ENCODE assay signal across 8 mouse cellular contexts in genomic region chr9:95406571-95407561, GRCm38 (mm10). TPM values are rescaled to one million over a fixed set of nuclear protein-coding genes. Genes with fewer than 3 reads are reported as not detected.
A peak's percentile ranks its signal among the peaks of the same experiment; 100 is the strongest.
DNase-seq lines count a peak whose midpoint lies in the region; ATAC-seq and TF ChIP-seq lines count a peak whose summit lies in the region.

Chst2 (minus strand) TSS chr9:95406722.

- peak within 1 kb of the TSS; percentile 94 for H3K4me2 ChIP-seq in forebrain, postnatal 0 days (ENCODE audit: low read depth)
- peak within 1 kb of the TSS; percentile 75 for H3K4me2 ChIP-seq in liver, postnatal 0 days (ENCODE audit: low read depth, low read length)
- peak within 1 kb of the TSS; percentile 88 for H3K4me2 ChIP-seq in neural tube, embryonic 15.5 days

- DNase-seq in CD8-positive naive resting alpha-beta T cell, adult 2 months (ENCODE audit: low read depth in 2 of 2, low spot score in 2 of 2), result peak; percentile 13 to 14
- DNase-seq in cerebellum, adult 11-12 months, result peak; percentile 80
- peak; percentile 91 for DNase-seq in forebrain, postnatal 0 days
- DNase-seq in heart, postnatal 36 days, result peak; percentile 81 to 87
- peak; percentile 90 to 94 for DNase-seq in layer of hippocampus, adult 18-20 months (ENCODE audit: low spot score in 2 of 2)
- DNase-seq in liver, postnatal 0 days, result peak; percentile 49
- peak; percentile 52 to 70 for DNase-seq in thymus, postnatal 10 days (ENCODE audit: low spot score in 2 of 2)

- no peak for TF ChIP-seq EP300 in liver, postnatal 0 days (IDR thresholded peaks at IDR 0.05; ENCODE audit: low read depth)

- no peaks in the 10 kb centered on the region for H3K9me3 ChIP-seq in forebrain, postnatal 0 days (ENCODE audit: low read length)
- no peaks in the 10 kb centered on the region for H3K9me3 ChIP-seq in liver, postnatal 0 days (ENCODE audit: low read length)
- H3K9me3 ChIP-seq in neural tube, embryonic 15.5 days (replicated peaks), result no peaks in the 10 kb centered on the region

- intact Hi-C loops in heart, postnatal 36 days (cut with DNase I), result loop anchor here (5.0 kb wide), 2 partner anchors 220 to 670 kb away; no protein-coding TSS in a partner anchor

- WGBS in forebrain, postnatal 0 days, result under 1% methylated on average over 102 of the region's 102 CpGs
- under 1% methylated on average over 91 of the region's 102 CpGs for WGBS in liver, postnatal 0 days (ENCODE audit: insufficient replicate concordance)
- WGBS in neural tube, embryonic 15.5 days, result under 1% methylated on average over 93 of the region's 102 CpGs

- H3K27me3 ChIP-seq in forebrain, postnatal 0 days (ENCODE audit: insufficient read depth, low read length), result no peaks in the 10 kb centered on the region
- peaks cover 60% of the 10 kb centered on the region for H3K27me3 ChIP-seq in liver, postnatal 0 days (ENCODE audit: insufficient read depth, low read length)
- H3K27me3 ChIP-seq in neural tube, embryonic 15.5 days (replicated peaks), result no peaks in the 10 kb centered on the region; the same call in 1 of the 2 replicates

- TF ChIP-seq CTCF in forebrain, postnatal 0 days (IDR thresholded peaks at IDR 0.05; ENCODE audit: low read depth), result peak; percentile 35
- TF ChIP-seq CTCF in liver, postnatal 0 days (IDR thresholded peaks at IDR 0.05; ENCODE audit: low read depth), result no peak

- H3K36me3 ChIP-seq in forebrain, postnatal 0 days (ENCODE audit: insufficient read depth), result no peaks in the 10 kb centered on the region; the same call in 1 of the 2 replicates
- no peaks in the 10 kb centered on the region for H3K36me3 ChIP-seq in liver, postnatal 0 days (replicated peaks; ENCODE audit: insufficient read depth, low read length)
- no peaks in the 10 kb centered on the region for H3K36me3 ChIP-seq in neural tube, embryonic 15.5 days

- peak within 1 kb of the TSS; percentile 79 for H3K4me3 ChIP-seq in forebrain, postnatal 0 days (ENCODE audit: low read depth, low read length)
- H3K4me3 ChIP-seq in liver, postnatal 0 days (ENCODE audit: low read depth, low read length), result peak within 1 kb of the TSS; percentile 53
- peak within 1 kb of the TSS; percentile 77 for H3K4me3 ChIP-seq in neural tube, embryonic 15.5 days (replicated peaks)

- H3K27ac ChIP-seq in forebrain, postnatal 0 days (ENCODE audit: low read depth, low read length), result peak within 1 kb of the TSS; percentile 88
- H3K27ac ChIP-seq in liver, postnatal 0 days (ENCODE audit: low read depth), result 0 out of 2 replicates have a peak within 1 kb of the TSS, but pooled peaks have one; percentile 12
- H3K27ac ChIP-seq in neural tube, embryonic 15.5 days (replicated peaks), result peak within 1 kb of the TSS; percentile 85

- H3K9ac ChIP-seq in forebrain, postnatal 0 days, result peak within 1 kb of the TSS; percentile 85
- H3K9ac ChIP-seq in liver, postnatal 0 days (replicated peaks), result peak within 1 kb of the TSS; percentile 16; the same call in 1 of the 2 replicates
- peak within 1 kb of the TSS; percentile 76 for H3K9ac ChIP-seq in neural tube, embryonic 15.5 days (replicated peaks)

- ATAC-seq in forebrain, postnatal 0 days, result peak; percentile 94
- peak; percentile 70 for ATAC-seq in liver, postnatal 0 days
- ATAC-seq in neural tube, embryonic 15.5 days (ENCODE audit: low FRiP score), result peak; percentile 92

- H3K4me1 ChIP-seq in forebrain, postnatal 0 days (ENCODE audit: insufficient read depth), result peaks cover 6% of the 10 kb centered on the region; the same call in 1 of the 2 replicates
- H3K4me1 ChIP-seq in liver, postnatal 0 days (ENCODE audit: insufficient read depth), result peaks cover 15% of the 10 kb centered on the region; the same call in 1 of the 2 replicates
- peaks cover 25% of the 10 kb centered on the region for H3K4me1 ChIP-seq in neural tube, embryonic 15.5 days

RNA-seq across cellular contexts. Expression of gene Chst2, which starts in this region (rescaled TPM):
- total RNA-seq in forebrain, postnatal 0 days (2014; rRNA removed), result 58.6 and 68.2 TPM in 2 replicates
- 17.9 and 35.9 TPM in 2 replicates for polyA plus RNA-seq in forebrain, postnatal 0 days (2015; fragmentation: Nextera tagmentation; extraction: Ambion mirVana)
- 1 to 10 TPM; 1.1 to 1.4 TPM for total RNA-seq in heart, postnatal 36 days (2021)
- total RNA-seq in layer of hippocampus, adult 18-20 months (2021), result 100 to 1,000 TPM in 1 of 2 experiments, 10 to 100 TPM in 1; 96.8 to 103 TPM
- 0.29 and 0.49 TPM in 2 replicates for polyA plus RNA-seq in liver, postnatal 0 days (2015; fragmentation: Nextera tagmentation; extraction: Ambion mirVana)
- polyA plus RNA-seq in neural tube, embryonic 15.5 days (2015; fragmentation: Nextera tagmentation; extraction: Ambion mirVana), result 14.6 and 15.9 TPM in 2 replicates

Comparison
In these comparisons a context has a peak if more than half of its experiments do, and no peak if none do; other contexts are left out.
1. Peak in every context shown above with its lines: DNase-seq, ATAC-seq, H3K4me3 ChIP-seq and H3K27ac ChIP-seq.
2. RNA of gene Chst2 (total RNA-seq): 96.8 to 103 TPM in layer of hippocampus, adult 18-20 months and 58.6 to 68.2 TPM in forebrain, postnatal 0 days; 1.1 to 1.4 TPM in heart, postnatal 36 days; every median in the first group is over 10 times any median in the second.
3. RNA of gene Chst2 (polyA plus RNA-seq): 17.9 to 35.9 TPM in forebrain, postnatal 0 days and 14.6 to 15.9 TPM in neural tube, embryonic 15.5 days; 0.29 to 0.49 TPM in liver, postnatal 0 days; every median in the first group is over 10 times any median in the second.
4. Peak in DNase-seq, ATAC-seq, H3K4me3 ChIP-seq, H3K27ac ChIP-seq, H3K9ac ChIP-seq and H3K4me2 ChIP-seq in liver, postnatal 0 days; RNA of the gene not detected or under 1 TPM.
5. DNase-seq: peak in every context shown above with its lines; median percentile 92 in layer of hippocampus, adult 18-20 months; 91 in forebrain, postnatal 0 days; 84 in heart, postnatal 36 days; 80 in cerebellum, adult 11-12 months; 61 in thymus, postnatal 10 days; 49 in liver, postnatal 0 days; 14 in CD8-positive naive resting alpha-beta T cell, adult 2 months.
6. H3K27ac ChIP-seq: peak in every context shown above with its lines; median percentile 88 in forebrain, postnatal 0 days; 85 in neural tube, embryonic 15.5 days; 12 in liver, postnatal 0 days.
7. H3K9ac ChIP-seq: peak in every context shown above with its lines; median percentile 85 in forebrain, postnatal 0 days; 76 in neural tube, embryonic 15.5 days; 16 in liver, postnatal 0 days.